Comparison of ENCODE assay signal across 8 mouse cellular contexts in genomic region chr12:24975115-24975733, GRCm38 (mm10). TPM values are rescaled to one million over a fixed set of nuclear protein-coding genes. Genes with fewer than 3 reads are reported as not detected.
DNase-seq lines count a peak whose midpoint lies in the region; ATAC-seq and TF ChIP-seq lines count a peak whose summit lies in the region.

No protein-coding gene starts in this region.

- TF ChIP-seq EP300 in lung, postnatal 0 days (IDR thresholded peaks at IDR 0.05) = no peak

- H3K36me3 ChIP-seq in hindbrain, embryonic 14.5 days (replicated peaks; ENCODE audit: control insufficient read depth, insufficient read depth) = peaks cover 7% of the 10 kb centered on the region; the same call in 1 of the 2 replicates
- H3K36me3 ChIP-seq in lung, postnatal 0 days (ENCODE audit: insufficient read depth, low read length) = no peaks in the 10 kb centered on the region

- peak; percentile 67 for ATAC-seq in activated CD4-positive, CD25-positive, alpha-beta regulatory T cell, adult 4 months
- peak; percentile 82 for ATAC-seq in hindbrain, embryonic 14.5 days (ENCODE audit: low FRiP score)
- peak; percentile 76 for ATAC-seq in lung, postnatal 0 days

- peak; percentile 76 for TF ChIP-seq CTCF in lung, postnatal 0 days (IDR thresholded peaks at IDR 0.05)

- under 1% methylated on average over 31 of the region's 31 CpGs for WGBS in hindbrain, embryonic 14.5 days
- WGBS in lung, postnatal 0 days = under 1% methylated on average over 16 of the region's 31 CpGs

- H3K4me3 ChIP-seq in hindbrain, embryonic 14.5 days (replicated peaks; ENCODE audit: low read length) = peak overlapping the region; percentile 93
- peak overlapping the region; percentile 89 for H3K4me3 ChIP-seq in lung, postnatal 0 days (ENCODE audit: low read depth, low read length)

- peak overlapping the region; percentile 96 for H3K27ac ChIP-seq in hindbrain, embryonic 14.5 days
- peak overlapping the region; percentile 89 for H3K27ac ChIP-seq in lung, postnatal 0 days (ENCODE audit: low read length)

- peak; percentile 63 to 76 for DNase-seq in cerebellum, postnatal 36 days
- DNase-seq in frontal cortex, postnatal 25 days (ENCODE audit: low spot score in 2 of 2) = peak; percentile 43 to 60
- DNase-seq in hindbrain, embryonic 14.5 days (ENCODE audit: low spot score) = peak; percentile 89
- peak; percentile 74 to 82 for DNase-seq in layer of hippocampus, postnatal 14 days (ENCODE audit: low spot score in 2 of 2)
- peak; percentile 86 for DNase-seq in lung, postnatal 0 days (ENCODE audit: low spot score)
- DNase-seq in ovary, postnatal 10 days (ENCODE audit: low spot score) = peak; percentile 26
- DNase-seq in thymus, postnatal 14 days = peak; percentile 64

- no peaks in the 10 kb centered on the region for H3K9me3 ChIP-seq in hindbrain, embryonic 14.5 days (ENCODE audit: control insufficient read depth, low read length)
- H3K9me3 ChIP-seq in lung, postnatal 0 days (ENCODE audit: low read length) = no peaks in the 10 kb centered on the region

- peak overlapping the region; percentile 90 for H3K9ac ChIP-seq in hindbrain, embryonic 14.5 days
- peak overlapping the region; percentile 54 for H3K9ac ChIP-seq in lung, postnatal 0 days (replicated peaks; ENCODE audit: low read depth)

- no peaks in the 10 kb centered on the region for H3K27me3 ChIP-seq in hindbrain, embryonic 14.5 days (ENCODE audit: control insufficient read depth, insufficient read depth, low read length)
- H3K27me3 ChIP-seq in lung, postnatal 0 days (replicated peaks; ENCODE audit: insufficient read depth, low read length) = no peaks in the 10 kb centered on the region

- H3K4me1 ChIP-seq in hindbrain, embryonic 14.5 days (replicated peaks; ENCODE audit: control insufficient read depth, insufficient read depth, low read length) = peaks cover 21% of the 10 kb centered on the region
- H3K4me1 ChIP-seq in lung, postnatal 0 days (ENCODE audit: insufficient read depth, low read depth, low read length) = no peaks in the 10 kb centered on the region

- peak overlapping the region; percentile 52 for H3K4me2 ChIP-seq in hindbrain, embryonic 14.5 days (replicated peaks)
- H3K4me2 ChIP-seq in lung, postnatal 0 days (replicated peaks; ENCODE audit: low read depth, low read length) = peak overlapping the region; percentile 67

RNA-seq across cellular contexts. Expression of gene Kidins220, which starts 0.5 kb away (rescaled TPM):
- polyA plus RNA-seq in activated CD4-positive, CD25-positive, alpha-beta regulatory T cell, adult 4 months (2017; shearing (Covaris generic)) = 10 to 100 TPM; 12.3 to 12.8 TPM
- 174 and 189 TPM in 2 replicates for polyA plus RNA-seq in hindbrain, embryonic 14.5 days (2014; fragmentation: Nextera tagmentation; extraction: Ambion mirVana)
- total RNA-seq in layer of hippocampus, postnatal 14 days (2021) = 100 to 1,000 TPM; 322 to 335 TPM
- polyA plus RNA-seq in lung, postnatal 0 days (2015; fragmentation: Nextera tagmentation; extraction: Ambion mirVana) = 13.6 and 14.0 TPM in 2 replicates

Comparison
In these comparisons a context has a peak if more than half of its experiments do, and no peak if none do; other contexts are left out.
1. Peak in every context shown above with its lines: DNase-seq, ATAC-seq, H3K4me3 ChIP-seq and H3K27ac ChIP-seq.
2. DNase-seq: peak in every context shown above with its lines; median percentile 89 in hindbrain, embryonic 14.5 days; 86 in lung, postnatal 0 days; 78 in layer of hippocampus, postnatal 14 days; 70 in cerebellum, postnatal 36 days; 64 in thymus, postnatal 14 days; 52 in frontal cortex, postnatal 25 days; 26 in ovary, postnatal 10 days.
3. RNA of gene Kidins220, which starts 0.5 kb away (polyA plus RNA-seq): 174 to 189 TPM in hindbrain, embryonic 14.5 days; 13.6 to 14.0 TPM in lung, postnatal 0 days and 12.3 to 12.8 TPM in activated CD4-positive, CD25-positive, alpha-beta regulatory T cell, adult 4 months; every median in the first group is over 10 times any median in the second.